Mouse (Mus musculus) myocyte (in vitro differentiated cells): Measurements from ENCODE around the gene Entpd3.

Experiments used
- MAX ChIP-seq: IDR thresholded peaks from one replicate; pipeline ENCODE4 v1.6.1; 2011; ENCODE audit warnings: low read depth, mild to moderate bottlenecking, control low read depth
- REST ChIP-seq: IDR thresholded peaks from one replicate; pipeline ENCODE4 v1.6.1; 2011; ENCODE audit warnings: mild to moderate bottlenecking, control low read depth, moderate library complexity; ENCODE audit not compliant: insufficient read depth, insufficient read length
- TCF12 ChIP-seq: IDR thresholded peaks from one replicate; pipeline ENCODE4 v1.6.1; 2011; ENCODE audit warnings: mild to moderate bottlenecking, control low read depth; ENCODE audit not compliant: poor library complexity, insufficient read depth, severe bottlenecking
- USF1 ChIP-seq: IDR thresholded peaks from one replicate; pipeline ENCODE4 v1.6.1; 2011; ENCODE audit warnings: low read depth, mild to moderate bottlenecking, control low read depth, moderate library complexity

DNA sequence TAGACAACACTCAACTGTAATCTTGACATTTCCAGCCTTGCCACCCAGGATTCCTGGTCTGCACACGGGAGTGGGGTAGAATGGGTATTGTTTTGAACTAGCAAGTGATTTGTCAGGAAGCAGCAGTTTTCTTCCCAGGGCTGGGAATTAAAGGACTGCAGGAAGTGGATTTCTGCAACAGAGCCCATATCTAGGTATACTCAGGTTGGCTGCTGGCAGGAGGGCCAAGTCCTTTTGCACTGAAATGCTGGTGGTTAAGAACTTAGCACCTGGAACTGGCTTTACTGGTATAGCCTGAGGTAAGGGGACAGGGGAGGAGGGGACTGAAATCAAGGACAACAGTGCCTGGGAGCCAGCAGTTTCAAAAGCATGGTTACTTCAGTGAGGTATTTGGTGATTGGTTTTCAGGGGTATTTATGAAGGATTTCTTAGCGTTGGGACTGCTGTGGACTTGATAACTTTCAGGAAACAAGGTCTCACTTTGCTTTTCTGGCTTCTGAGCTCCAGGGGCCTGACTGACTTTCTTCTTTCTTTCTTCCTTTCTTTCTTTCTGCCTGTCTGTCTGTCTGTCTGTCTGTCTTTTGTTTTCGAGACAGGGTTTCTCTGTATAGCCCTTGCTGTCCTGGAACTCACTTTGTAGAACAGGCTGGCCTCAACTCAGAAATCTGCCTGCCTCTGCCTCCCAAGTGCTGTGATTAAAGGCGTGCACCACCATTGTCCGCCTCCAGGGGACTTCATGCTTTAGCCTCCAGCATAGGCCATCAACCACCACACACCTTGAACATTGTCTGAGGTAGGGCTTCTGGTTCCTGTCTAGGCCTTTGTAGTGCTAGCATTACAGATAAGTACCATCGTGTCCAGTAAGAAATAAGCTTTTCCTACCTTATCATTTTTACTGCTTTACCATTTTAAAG is 36.4 kb downstream of the Entpd3 start:
- TF ChIP-seq TCF12: no peak
- no peak for TF ChIP-seq REST
- TF ChIP-seq USF1: no peak
- TF ChIP-seq MAX: no peak
